Mouse (Mus musculus): Measurements from ENCODE around the gene Pklr.
A peak's percentile ranks its signal among the peaks of the same experiment; 100 is the strongest.

Pklr gene

DNA sequence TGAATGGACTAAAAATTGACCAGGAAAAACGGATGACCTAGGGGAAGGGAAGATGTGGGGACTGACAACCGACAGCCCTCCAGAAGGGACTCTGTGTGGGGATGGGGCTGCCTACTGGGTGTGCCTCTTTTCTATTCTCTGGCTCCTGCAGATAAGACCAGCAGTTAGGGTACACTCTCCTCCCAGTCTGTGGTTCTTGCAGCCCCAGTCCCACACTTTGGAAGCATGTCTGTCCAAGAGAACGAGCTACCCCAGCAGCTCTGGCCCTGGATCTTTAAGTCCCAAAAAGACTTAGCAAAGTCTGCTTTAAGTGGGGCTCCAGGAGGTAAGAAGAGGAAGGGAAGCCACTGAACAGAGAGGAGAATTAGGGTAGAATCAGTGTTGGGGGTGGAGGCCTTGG is at the start of gene Pklr:
Pklr (plus strand) TSS at position 185 of the 400 bp plus-strand sequence.
- DNase-seq (ENCODE audit: low read depth in 1 of 2, low spot score in 2 of 2) = no peak

GRCm38 (mm10) chr3:89087338-89088110 is 48.4 kb upstream of the Pklr start:
- peak; percentile 59 to 81 for DNase-seq (ENCODE audit: low read depth in 1 of 2, low spot score in 2 of 2)

- DNase-seq (ENCODE audit: low read depth in 1 of 2, low spot score in 2 of 2) = no peak
These were observed 47.0 kb upstream of the Pklr start for GRCm38 (mm10) chr3:89088974-89089373.

DNA sequence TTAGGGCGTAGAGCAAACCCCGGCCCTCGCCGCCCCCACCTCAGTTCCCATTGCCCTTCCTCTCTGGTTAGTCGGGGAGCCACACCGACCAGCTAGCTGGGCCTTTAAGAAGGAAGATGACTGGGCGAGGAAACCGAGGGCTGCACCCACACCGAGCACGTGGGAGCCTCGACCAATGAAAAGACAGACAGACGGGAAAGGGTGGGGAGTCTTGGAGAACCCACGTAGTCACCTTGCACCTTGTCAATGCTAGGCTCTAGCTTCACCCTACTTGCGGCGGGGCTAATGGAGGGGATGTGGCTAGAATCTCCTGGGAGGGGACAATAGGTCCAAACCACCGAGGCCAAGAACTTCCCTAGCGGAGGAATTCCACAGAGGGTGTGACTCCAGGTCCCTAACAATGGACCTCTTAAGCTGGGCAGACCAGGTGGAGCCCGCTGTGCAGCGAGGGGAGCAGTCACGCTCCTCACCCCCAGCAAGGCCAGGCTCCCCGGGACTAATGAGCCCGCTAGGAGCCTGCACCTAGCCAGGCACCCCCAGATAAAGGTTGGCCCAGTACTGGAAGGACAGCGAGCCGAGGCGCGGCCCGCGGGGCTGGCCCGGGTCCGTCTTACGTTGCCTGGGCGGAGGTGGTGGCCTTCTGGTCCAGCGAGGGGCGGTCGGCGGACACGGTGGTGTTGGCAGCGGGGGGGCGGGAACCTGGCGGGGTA is 45.9 kb upstream of the Pklr start:
- peak in 1 of 2 experiments; percentile 75 for DNase-seq (ENCODE audit: low read depth in 1 of 2, low spot score in 2 of 2)

GRCm38 (mm10) chr3:89090694-89091655 is 45.0 kb upstream of the Pklr start:
- peak in 1 of 2 experiments; percentile 61 for DNase-seq (ENCODE audit: low read depth in 1 of 2, low spot score in 2 of 2)

DNA sequence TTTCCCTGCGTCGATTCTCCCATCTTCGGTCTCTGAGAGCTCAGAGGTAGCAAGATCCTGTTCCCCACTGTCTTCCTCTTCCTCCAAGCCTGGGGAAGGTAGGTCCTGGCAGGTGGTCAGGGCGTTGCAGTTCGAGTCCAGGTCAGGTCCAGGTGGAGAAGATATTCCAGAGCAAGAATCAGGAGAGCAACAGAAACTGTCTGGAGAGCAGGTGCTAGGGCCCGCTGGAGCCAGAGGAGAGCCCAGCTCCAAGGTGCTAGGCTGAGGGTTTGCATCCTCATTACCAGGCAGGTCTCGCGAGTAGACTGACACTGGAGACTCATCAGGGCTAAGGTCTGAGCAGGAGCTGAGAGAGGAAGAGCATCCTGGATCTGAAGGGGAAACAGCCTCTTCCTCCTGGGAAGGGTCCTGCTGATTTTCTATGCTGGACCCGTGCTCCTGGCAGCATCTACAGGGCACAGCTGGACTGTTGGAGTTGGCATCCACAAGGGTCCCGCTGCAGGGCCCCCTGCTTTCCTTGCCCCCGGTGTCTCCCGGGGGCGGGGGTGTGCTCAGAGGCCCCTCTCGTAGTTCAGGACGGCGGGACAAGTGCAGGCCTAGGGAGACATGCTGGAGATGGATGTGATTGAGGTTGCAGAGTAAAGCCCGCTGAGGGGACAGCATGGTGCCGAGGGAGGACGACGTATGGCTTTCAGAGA is 44.0 kb upstream of the Pklr start:
- no peak for DNase-seq (ENCODE audit: low read depth in 1 of 2, low spot score in 2 of 2)

DNA sequence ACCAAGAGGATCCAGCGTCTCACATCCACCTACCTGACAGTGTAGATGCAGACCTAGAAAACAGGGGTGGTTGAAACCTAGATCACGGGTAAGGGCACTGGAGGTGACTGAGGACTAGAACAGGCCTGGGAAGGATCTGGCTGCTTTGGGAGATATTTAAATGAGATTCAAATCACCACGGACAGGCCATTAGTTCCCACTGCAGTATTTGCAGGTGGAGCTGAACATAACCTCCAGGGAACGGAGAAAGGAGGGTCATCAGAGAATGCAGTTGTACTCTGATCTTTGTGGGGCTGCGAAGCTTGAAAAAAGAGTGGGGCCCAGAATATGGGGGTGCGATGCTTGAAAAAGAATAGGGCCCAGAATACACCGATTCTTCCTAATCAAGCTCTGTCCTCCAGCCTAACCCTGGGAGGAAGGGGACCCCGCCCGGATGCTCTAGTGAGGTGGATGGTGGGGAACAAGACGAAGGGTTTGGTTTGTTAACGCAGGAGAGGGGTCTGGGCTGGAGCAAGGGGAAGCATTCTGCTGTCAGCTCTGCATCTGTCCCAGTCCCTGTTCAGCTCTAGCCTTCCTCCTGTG is 43.3 kb upstream of the Pklr start:
- no peak for DNase-seq (ENCODE audit: low read depth in 1 of 2, low spot score in 2 of 2)

DNA sequence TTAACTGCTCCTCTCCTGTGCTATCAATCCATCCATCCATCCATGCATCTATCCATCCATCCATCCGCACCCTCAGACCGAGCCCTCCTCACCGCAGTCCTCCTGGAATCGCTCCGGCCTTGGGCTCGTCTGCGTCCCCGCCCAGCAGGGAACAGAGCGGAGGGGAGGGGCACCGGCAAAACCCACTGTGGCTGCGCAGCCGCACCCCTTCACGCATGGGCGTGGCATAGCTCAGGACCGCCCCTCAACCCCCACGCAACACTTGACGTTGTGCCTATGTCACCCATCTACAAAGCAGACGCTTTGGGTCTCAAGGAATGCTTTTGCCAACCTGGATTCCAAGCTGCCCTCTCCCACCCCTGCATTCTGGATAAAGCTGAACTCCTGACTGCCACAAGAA is 42.8 kb upstream of the Pklr start, which contains the start of gene Rusc1:
Rusc1 (minus strand) TSS at position 137 of the 400 bp plus-strand sequence.
- DNase-seq (ENCODE audit: low read depth in 1 of 2, low spot score in 2 of 2) = peak in 1 of 2 experiments; percentile 55

DNA sequence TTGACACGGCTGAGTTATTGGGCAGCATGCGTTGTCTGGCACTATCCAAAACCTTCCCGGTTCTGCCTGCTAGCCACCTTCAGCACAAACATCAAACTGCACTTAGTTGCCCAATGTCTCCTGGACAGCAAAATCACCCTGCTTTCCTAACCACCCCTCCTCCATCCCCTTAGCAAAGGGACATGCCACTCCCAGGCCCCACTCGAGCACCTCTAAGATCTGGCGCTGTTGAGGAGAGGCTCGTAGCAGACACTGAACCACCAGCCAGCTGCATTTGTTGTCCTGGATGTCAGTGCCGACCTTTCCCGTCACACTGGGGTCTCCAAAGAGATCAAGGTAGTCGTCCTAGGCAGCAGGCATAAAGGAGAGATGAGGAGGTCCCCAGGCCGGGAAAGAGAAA is 41.9 kb upstream of the Pklr start:
- DNase-seq (ENCODE audit: low read depth in 1 of 2, low spot score in 2 of 2) = no peak

DNA sequence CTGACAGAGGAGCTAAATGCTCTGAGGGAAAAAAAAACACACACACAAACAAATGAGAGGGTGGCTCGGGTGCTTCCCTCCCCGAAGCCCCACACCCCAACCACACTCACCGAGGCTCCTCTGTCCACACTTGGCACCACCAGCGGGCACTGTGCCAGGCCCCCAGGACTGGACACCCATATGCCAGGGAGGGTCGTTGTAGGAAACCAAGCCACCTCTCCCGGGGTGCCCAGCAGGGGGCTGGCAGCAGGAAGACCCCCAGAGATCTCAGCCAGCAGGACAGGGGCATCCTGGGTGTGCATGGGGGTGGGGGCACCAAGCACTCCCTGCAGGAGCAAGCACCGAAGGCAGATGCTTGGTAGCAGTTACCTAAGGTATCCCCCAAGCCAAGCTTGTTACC is 35.1 kb upstream of the Pklr start, which contains the start of gene Gm43738:
Gm43738 (minus strand) TSS at position 289 of the 400 bp plus-strand sequence.
- DNase-seq (ENCODE audit: low read depth in 1 of 2, low spot score in 2 of 2) = no peak

GRCm38 (mm10) chr3:89101459-89101811 is 34.5 kb upstream of the Pklr start:
- DNase-seq (ENCODE audit: low read depth in 1 of 2, low spot score in 2 of 2) = no peak

GRCm38 (mm10) chr3:89101812-89102494 is 34.0 kb upstream of the Pklr start, which contains the start of gene Fdps:
Gene Fdps, minus strand, starts transcription at chr3:89101959.
- peak; percentile 84 to 91 for DNase-seq (ENCODE audit: low read depth in 1 of 2, low spot score in 2 of 2)

GRCm38 (mm10) chr3:89102495-89103290 is 33.2 kb upstream of the Pklr start:
- no peak for DNase-seq (ENCODE audit: low read depth in 1 of 2, low spot score in 2 of 2)

GRCm38 (mm10) chr3:89103291-89103595 is 32.7 kb upstream of the Pklr start:
- DNase-seq (ENCODE audit: low read depth in 1 of 2, low spot score in 2 of 2) = no peak

DNA sequence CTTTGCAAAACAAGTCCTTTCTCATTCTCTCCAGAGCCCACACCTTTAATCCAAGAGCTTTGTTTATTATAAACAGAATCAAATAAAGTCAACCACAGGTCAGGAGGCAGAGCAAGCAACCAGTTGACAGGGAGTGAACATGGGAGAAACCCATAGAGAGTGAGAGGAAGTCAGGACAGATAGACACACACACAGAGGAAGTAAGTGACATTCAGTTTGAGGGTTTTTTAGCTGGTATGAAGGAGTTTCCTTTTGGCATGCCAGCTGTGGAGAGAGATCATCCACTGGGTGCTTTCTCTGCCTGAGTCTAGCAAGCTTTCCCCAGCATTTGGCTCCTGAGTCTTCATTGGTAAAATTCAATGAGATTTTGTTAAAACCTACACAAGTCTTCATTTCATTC is 29.1 kb upstream of the Pklr start:
- DNase-seq (ENCODE audit: low read depth in 1 of 2, low spot score in 2 of 2) = no peak

DNA sequence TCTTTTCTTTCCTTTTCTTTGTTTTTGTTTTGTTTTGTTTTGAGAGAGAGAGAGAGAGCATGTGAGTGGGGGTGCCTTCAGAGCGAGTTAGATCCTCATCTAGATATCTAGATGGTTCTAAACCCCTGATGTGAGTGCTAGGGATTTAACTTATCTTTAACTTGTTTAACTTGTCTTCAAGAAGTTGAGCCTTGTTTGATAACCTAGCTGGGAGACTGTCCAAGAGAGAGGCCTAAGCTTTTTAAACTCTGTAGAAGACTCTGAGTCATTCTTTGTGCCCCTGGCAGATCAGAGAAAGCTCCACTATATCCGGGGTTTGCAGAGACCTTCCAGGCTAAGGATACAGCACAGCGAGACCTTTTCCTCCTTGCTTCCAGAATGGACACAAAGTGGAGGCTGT is 28.4 kb upstream of the Pklr start:
- no peak for DNase-seq (ENCODE audit: low read depth in 1 of 2, low spot score in 2 of 2)

GRCm38 (mm10) chr3:89108146-89108545 is 27.8 kb upstream of the Pklr start:
- no peak for DNase-seq (ENCODE audit: low read depth in 1 of 2, low spot score in 2 of 2)

GRCm38 (mm10) chr3:89113058-89113457 is 22.9 kb upstream of the Pklr start:
- no peak for DNase-seq (ENCODE audit: low read depth in 1 of 2, low spot score in 2 of 2)

DNA sequence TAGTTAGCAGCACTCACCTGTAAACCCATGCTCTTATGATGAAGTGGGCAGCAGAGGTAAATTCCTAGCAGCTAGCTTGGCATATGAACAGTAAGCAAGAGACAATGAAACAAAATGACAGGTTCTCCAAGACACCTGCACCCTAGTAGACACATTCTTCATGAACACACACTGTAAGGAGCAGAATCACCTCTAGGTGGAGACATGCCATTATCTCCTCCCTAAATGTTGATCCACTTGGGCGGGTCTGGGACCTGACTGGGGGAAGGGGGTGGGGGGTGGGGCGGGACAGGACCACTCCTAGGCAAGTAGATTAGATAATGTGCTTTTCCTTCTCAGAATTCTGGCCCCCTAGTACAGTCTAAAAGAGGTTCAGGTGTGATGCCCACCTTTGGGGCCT is 20.4 kb upstream of the Pklr start:
- no peak for DNase-seq (ENCODE audit: low read depth in 1 of 2, low spot score in 2 of 2)
